Mouse (Mus musculus) layer of hippocampus, adult 9-10 months (tissue): ENCODE results near the gene C1qtnf7.

ENCODE experiments used
- DNase-seq: peaks from one replicate; pipeline ENCODE4 v3.0.0; 2022; ENCODE audit warnings: low spot score

C1qtnf7 gene

GRCm38 (mm10) chr5:43515401-43515976, at the start of gene C1qtnf7:
C1qtnf7 (plus strand) TSS chr5:43515538.
- DNase-seq = no peak

GRCm38 (mm10) chr5:43466762-43467161, 48.6 kb upstream of the C1qtnf7 start:
- no peak for DNase-seq

- DNase-seq = no peak
Measured at GRCm38 (mm10) chr5:43467214-43467613, 48.1 kb upstream of the C1qtnf7 start.

GRCm38 (mm10) chr5:43468937-43469336, 46.4 kb upstream of the C1qtnf7 start:
- DNase-seq = no peak

GRCm38 (mm10) chr5:43477953-43478352, 37.4 kb upstream of the C1qtnf7 start:
- DNase-seq = no peak

- no peak for DNase-seq
Measured at GRCm38 (mm10) chr5:43480046-43480445, 35.3 kb upstream of the C1qtnf7 start.

GRCm38 (mm10) chr5:43480786-43481185, 34.6 kb upstream of the C1qtnf7 start:
- DNase-seq = no peak

- no peak for DNase-seq
Measured at GRCm38 (mm10) chr5:43481824-43482223, 33.5 kb upstream of the C1qtnf7 start.

GRCm38 (mm10) chr5:43501887-43502286, 13.5 kb upstream of the C1qtnf7 start:
- DNase-seq = no peak

GRCm38 (mm10) chr5:43504243-43504786, 11.0 kb upstream of the C1qtnf7 start:
- DNase-seq = no peak

GRCm38 (mm10) chr5:43508470-43508869, 6.9 kb upstream of the C1qtnf7 start:
- DNase-seq = no peak

GRCm38 (mm10) chr5:43508892-43509291, 6.4 kb upstream of the C1qtnf7 start:
- no peak for DNase-seq

- no peak for DNase-seq
Measured at GRCm38 (mm10) chr5:43511126-43511525, 4.2 kb upstream of the C1qtnf7 start.

- DNase-seq = no peak
Measured at GRCm38 (mm10) chr5:43516491-43516890, 1.2 kb downstream of the C1qtnf7 start.

GRCm38 (mm10) chr5:43517313-43517712, 2.0 kb downstream of the C1qtnf7 start:
- no peak for DNase-seq

- DNase-seq = no peak
Measured at GRCm38 (mm10) chr5:43519905-43520304, 4.6 kb downstream of the C1qtnf7 start.

GRCm38 (mm10) chr5:43521369-43521768, 6.0 kb downstream of the C1qtnf7 start:
- no peak for DNase-seq

GRCm38 (mm10) chr5:43522866-43523265, 7.5 kb downstream of the C1qtnf7 start:
- no peak for DNase-seq

GRCm38 (mm10) chr5:43526874-43527584, 11.7 kb downstream of the C1qtnf7 start:
- no peak for DNase-seq

- DNase-seq = no peak
Measured at GRCm38 (mm10) chr5:43530186-43530585, 14.8 kb downstream of the C1qtnf7 start.

GRCm38 (mm10) chr5:43530886-43531285, 15.5 kb downstream of the C1qtnf7 start:
- no peak for DNase-seq

GRCm38 (mm10) chr5:43538322-43539167, 23.2 kb downstream of the C1qtnf7 start:
- DNase-seq = no peak

GRCm38 (mm10) chr5:43539168-43539516, 23.8 kb downstream of the C1qtnf7 start:
- DNase-seq = no peak
